Mouse (Mus musculus): ENCODE measurements around the gene Slc16a10. TPM values are rescaled to one million over a fixed set of nuclear protein-coding genes. Genes with fewer than 3 reads are reported as not detected.

The Slc16a10 gene
- polyA plus RNA-seq (2012; rRNA removed; ENCODE audit: low replicate concordance), result 13.0 and 38.2 TPM in 2 replicates

DNA sequence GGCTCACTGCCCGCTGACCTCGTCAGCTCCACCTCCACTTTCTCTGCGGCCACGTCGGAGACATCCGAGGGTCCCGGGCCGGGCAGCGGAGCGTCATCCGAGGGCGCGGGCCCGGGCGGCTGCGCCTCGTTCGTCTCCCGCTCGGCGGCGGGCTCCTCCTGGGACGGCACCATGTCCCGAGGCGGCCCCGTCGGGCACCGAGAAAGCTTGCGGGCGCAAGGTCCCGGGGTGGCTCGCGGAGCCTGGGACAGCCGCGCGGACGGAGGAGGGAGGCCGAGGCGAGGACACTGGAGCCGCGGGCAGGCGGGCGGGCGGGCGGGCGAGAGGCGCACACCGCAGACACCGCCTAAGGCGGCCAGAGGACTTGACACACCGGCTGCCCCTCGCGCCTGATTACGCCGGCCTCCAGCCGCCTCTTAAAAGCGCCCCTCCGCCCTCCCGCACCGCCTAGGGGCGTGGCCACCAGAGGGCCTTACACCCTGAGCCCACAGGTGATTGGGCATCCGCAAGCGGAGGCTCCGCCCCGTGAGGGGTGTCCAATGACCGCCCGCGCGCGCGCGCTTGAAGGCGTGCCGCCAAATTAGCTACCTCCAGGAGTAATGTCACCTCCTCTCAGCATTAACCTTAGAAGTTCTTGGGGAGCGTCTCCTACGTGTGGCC, at the start of gene Slc16a10:
Slc16a10 (minus strand) TSS at position 395 of the 660 bp plus-strand sequence.

DNA sequence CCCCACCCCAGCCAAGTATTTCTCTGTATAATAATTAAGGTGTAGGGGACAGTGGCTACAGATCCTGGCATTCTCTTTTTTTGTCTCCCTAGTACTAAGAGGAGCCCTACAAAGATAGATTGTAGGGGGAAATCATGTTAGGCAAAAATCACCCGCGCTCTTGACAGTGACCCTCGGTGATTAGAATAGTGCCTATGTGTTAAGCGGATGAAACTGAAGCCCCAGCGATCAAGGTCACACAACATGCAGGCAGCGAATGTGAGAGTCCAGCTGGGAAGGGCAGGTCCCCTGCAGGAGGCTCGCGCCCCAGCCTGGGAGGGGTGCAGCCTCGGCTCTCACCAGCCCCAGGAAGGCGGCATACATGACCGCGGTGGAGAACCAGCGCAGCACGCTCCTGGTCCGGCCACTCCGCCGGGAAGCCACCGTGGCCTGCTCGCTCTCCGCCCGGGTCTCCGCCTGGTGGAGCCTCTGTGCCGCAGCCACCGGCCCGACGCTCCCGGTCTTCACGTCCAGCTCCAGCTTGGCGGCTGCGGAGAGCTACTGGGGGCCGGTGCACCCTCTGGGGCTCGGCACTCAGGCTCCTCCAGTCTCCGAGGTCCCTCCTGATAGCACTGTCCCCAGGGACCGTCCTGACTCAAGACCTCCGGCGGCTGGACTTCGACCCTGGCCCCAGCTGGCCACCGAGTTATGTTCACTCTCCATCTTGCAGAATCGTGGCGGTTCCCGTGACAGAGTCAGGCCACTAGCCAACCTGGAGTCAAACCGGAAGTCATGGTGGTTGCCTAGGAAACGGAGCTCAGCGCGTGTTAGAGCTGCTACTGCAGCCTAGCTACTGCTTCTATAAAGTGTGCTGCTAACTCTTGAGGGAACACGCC, 117.3 kb downstream of the Slc16a10 start, which contains the start of gene Mfsd4b1:
Mfsd4b1 (minus strand) TSS at position 715 of the 875 bp plus-strand sequence.

DNA sequence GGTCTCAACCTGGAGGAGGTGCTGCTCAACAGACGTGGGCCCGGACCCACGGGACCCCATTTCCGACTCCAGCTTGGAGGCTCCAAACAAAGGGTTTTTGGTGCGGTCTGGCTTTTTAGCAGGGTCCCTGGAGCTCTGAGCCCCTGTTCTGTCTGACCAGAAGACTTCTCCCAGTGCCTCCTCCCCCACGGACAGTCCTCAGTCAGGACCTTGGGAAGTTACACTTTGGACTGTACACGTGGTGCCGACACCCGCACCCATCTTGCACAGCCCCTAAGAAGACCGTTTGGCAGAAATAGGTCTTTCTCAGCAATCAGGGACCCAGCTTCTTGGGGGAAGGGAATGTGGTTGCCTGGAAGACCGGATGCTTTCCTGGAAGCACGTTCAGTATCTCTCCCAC, 155.6 kb downstream of the Slc16a10 start, which contains the start of gene Mfsd4b5:
Mfsd4b5 (minus strand) TSS at position 181 of the 400 bp plus-strand sequence.

Other genes with a start within 250 kb of the Slc16a10 start
- 2.7 and 4.8 TPM in 2 replicates for gene Mfsd4b4, start 243.0 kb downstream of the Slc16a10 start, polyA plus RNA-seq (2012; rRNA removed; ENCODE audit: low replicate concordance)
- gene Mfsd4b2, start 215.3 kb downstream of the Slc16a10 start, polyA plus RNA-seq (2012; rRNA removed; ENCODE audit: low replicate concordance), result 0.20 and 0.27 TPM in 2 replicates
- gene Mfsd4b3, start 182.1 kb downstream of the Slc16a10 start, polyA plus RNA-seq (2012; rRNA removed; ENCODE audit: low replicate concordance), result 1.1 and 2.9 TPM in 2 replicates
- 0.17 and 0.33 TPM in 2 replicates for gene Mfsd4b5, start 155.6 kb downstream of the Slc16a10 start, polyA plus RNA-seq (2012; rRNA removed; ENCODE audit: low replicate concordance)
- 2.4 and 4.0 TPM in 2 replicates for gene Mfsd4b1, start 117.0 kb downstream of the Slc16a10 start, polyA plus RNA-seq (2012; rRNA removed; ENCODE audit: low replicate concordance)
- gene Rpf2, start 104.8 kb upstream of the Slc16a10 start, polyA plus RNA-seq (2012; rRNA removed; ENCODE audit: low replicate concordance), result 1.1 and 2.2 TPM in 2 replicates
- 4.9 and 12.2 TPM in 2 replicates for gene Gtf3c6, start 115.8 kb upstream of the Slc16a10 start, polyA plus RNA-seq (2012; rRNA removed; ENCODE audit: low replicate concordance)
- 10.2 and 37.3 TPM in 2 replicates for gene Amd1, start 159.9 kb upstream of the Slc16a10 start, polyA plus RNA-seq (2012; rRNA removed; ENCODE audit: low replicate concordance)
- gene Cdk19, start 197.3 kb upstream of the Slc16a10 start, polyA plus RNA-seq (2012; rRNA removed; ENCODE audit: low replicate concordance), result 24.5 and 27.7 TPM in 2 replicates

Data from mammary gland, adult 2 months (tissue).